Mouse (Mus musculus) kidney, postnatal 0 days (tissue): ENCODE measurements at regions not wholly inside any gene's neighbourhood (a gene's known extent, or its start where the extent isn't known, plus 50 kb on each side); places are given as distances from the start of the nearest gene placed in this dataset.
"Not testable (repeated sequence)": the region's sequence is repeated elsewhere in the genome, so short reads cannot be mapped to it uniquely, and the experiment has no call there.

Experiments used
- ATAC-seq: fragments of 200-750 bp; cut with Nextera tagmentation; replicated peaks from 2 replicates; pipeline ENCODE4 v1.8.0; 2017; ENCODE audit warnings: low read depth, moderate number of reproducible peaks, moderate TSS enrichment, moderate library complexity; ENCODE audit not compliant: low FRiP score
- DNase-seq: peaks from one replicate; pipeline ENCODE4 v3.0.0-alpha.2; 2016; ENCODE audit warnings: low spot score
- H3K27ac ChIP-seq: fragments of 300-500 bp; sonication (generic); 2 replicates; pipeline ENCODE4 v1.5.1; 2014; ENCODE audit warnings: mild to moderate bottlenecking
- H3K27me3 ChIP-seq: fragments of 300-500 bp; sonication (generic); 2 replicates; pipeline ENCODE4 v1.6.1; 2014; ENCODE audit warnings: low read length, mixed read lengths; ENCODE audit not compliant: insufficient read depth
- H3K36me3 ChIP-seq: fragments of 300-500 bp; sonication (generic); 2 replicates; pipeline ENCODE4 v1.6.1; 2014; ENCODE audit warnings: low read length, mixed read lengths; ENCODE audit not compliant: insufficient read depth
- H3K4me1 ChIP-seq: fragments of 300-500 bp; sonication (generic); replicated peaks from 2 replicates; pipeline ENCODE4 v1.6.1; 2014; ENCODE audit warnings: antibody characterized with exemption, low read length, mixed read lengths; ENCODE audit not compliant: insufficient read depth
- H3K4me2 ChIP-seq: fragments of 300-500 bp; sonication (generic); 2 replicates; pipeline ENCODE4 v1.6.1; 2014; ENCODE audit warnings: mild to moderate bottlenecking, low read length, moderate library complexity, mixed read lengths
- H3K4me3 ChIP-seq: fragments of 300-500 bp; sonication (generic); replicated peaks from 2 replicates; pipeline ENCODE4 v1.5.1; 2014; ENCODE audit warnings: low read depth, low read length
- H3K9ac ChIP-seq: fragments of 300-500 bp; sonication (generic); 2 replicates; pipeline ENCODE4 v1.6.1; 2014; ENCODE audit warnings: low read depth, low read length
- H3K9me3 ChIP-seq: fragments of 300-500 bp; sonication (generic); replicated peaks from 2 replicates; pipeline ENCODE4 v1.6.1; 2016; ENCODE audit warnings: low read length, inconsistent platforms, mixed read lengths
- CTCF ChIP-seq: IDR thresholded peaks from 2 replicates; pipeline ENCODE4 v1.5.1; 2016; ENCODE audit warnings: antibody characterized with exemption, low read depth, mild to moderate bottlenecking, moderate library complexity
- WGBS: fragments of 180-500 bp; shearing (Covaris S2); extraction: QIAGEN DNeasy Blood & Tissue Kit; methylation state at CpG from one replicate; pipeline ENCODE4 v1.1.7; 2014; 5-methylcytosine and 5-hydroxymethylcytosine counted together

- Histone ChIP-seq H3K36me3 (no peaks in the 10 kb centered on the region), H3K4me3 (no peak overlapping the region), H3K9me3 (no peaks in the 10 kb centered on the region), H3K9ac (no peak overlapping the region), H3K4me1 (no peaks in the 10 kb centered on the region), H3K27me3 (no peaks in the 10 kb centered on the region), H3K4me2 (no peak overlapping the region), H3K27ac (no peak overlapping the region)
- ATAC-seq (no peak), DNase-seq (no peak)
- no peak for TF ChIP-seq CTCF
- WGBS: 100% methylated on average over 1 of the region's 1 CpGs
These were observed 116.8 kb upstream of the Mettl4 start for GRCm38 (mm10) chr17:94866630-94867029.

- peak overlapping the region; percentile 42; the same call in 1 of the 2 replicates for H3K27ac ChIP-seq
- H3K4me1 ChIP-seq, H3K27me3 ChIP-seq, H3K9me3 ChIP-seq, H3K36me3 ChIP-seq: not testable (repeated sequence)
- H3K4me3 ChIP-seq: peak overlapping the region; percentile 42
- peak overlapping the region; percentile 49 for H3K9ac ChIP-seq
- H3K4me2 ChIP-seq: peak overlapping the region; percentile 68
- ATAC-seq (peak; percentile 98), DNase-seq (peak; percentile 90)
- WGBS: 9% methylated on average over 20 of the region's 21 CpGs
These were observed 114.9 kb upstream of the Mettl4 start for GRCm38 (mm10) chr17:94864531-94865318.

- not testable (repeated sequence) for ATAC-seq, H3K4me1 ChIP-seq, H3K27ac ChIP-seq, DNase-seq, H3K4me2 ChIP-seq, H3K36me3 ChIP-seq, H3K9me3 ChIP-seq, H3K27me3 ChIP-seq, H3K4me3 ChIP-seq, H3K9ac ChIP-seq
- WGBS: 90% methylated on average over 4 of the region's 4 CpGs
These were observed 104.9 kb upstream of the Mettl4 start for GRCm38 (mm10) chr17:94854698-94855097.

- peak overlapping the region; percentile 68 for H3K4me3 ChIP-seq
- 2% methylated on average over 20 of the region's 20 CpGs for WGBS
- peak overlapping the region; percentile 58 for H3K4me2 ChIP-seq
- peak overlapping the region; percentile 61 for H3K9ac ChIP-seq
- no peaks in the 10 kb centered on the region for H3K27me3 ChIP-seq
- DNase-seq: peak; percentile 91
- ATAC-seq: peak; percentile 97
- TF ChIP-seq CTCF: no peak
- no peaks in the 10 kb centered on the region for H3K36me3 ChIP-seq
- H3K27ac ChIP-seq: peak overlapping the region; percentile 88
- H3K4me1 ChIP-seq: no peaks in the 10 kb centered on the region
- H3K9me3 ChIP-seq: no peaks in the 10 kb centered on the region
These were observed 84.8 kb upstream of the Mettl4 start for GRCm38 (mm10) chr17:94834446-94835117.

GRCm38 (mm10) chr17:94834067-94834445 is 84.2 kb upstream of the Mettl4 start:
- H3K27me3 ChIP-seq, DNase-seq, H3K4me1 ChIP-seq, H3K9me3 ChIP-seq, ATAC-seq, H3K36me3 ChIP-seq: not testable (repeated sequence)
- Histone ChIP-seq H3K4me3 (peak overlapping the region; percentile 68), H3K27ac (peak overlapping the region; percentile 88), H3K4me2 (peak overlapping the region; percentile 58), H3K9ac (peak overlapping the region; percentile 61)
- 5% methylated on average over 9 of the region's 9 CpGs for WGBS

GRCm38 (mm10) chr17:94826415-94826814 is 76.6 kb upstream of the Mettl4 start:
- H3K27me3 ChIP-seq, H3K27ac ChIP-seq, H3K9ac ChIP-seq, H3K36me3 ChIP-seq, ATAC-seq, H3K9me3 ChIP-seq, H3K4me3 ChIP-seq, H3K4me1 ChIP-seq, DNase-seq, H3K4me2 ChIP-seq: not testable (repeated sequence)
- WGBS: 96% methylated on average over 1 of the region's 1 CpGs
